Mouse (Mus musculus) lung, embryonic 15.5 days (tissue): Measurements from ENCODE around the gene Zfp512b. TPM values are rescaled to one million over a fixed set of nuclear protein-coding genes. Genes with fewer than 3 reads are reported as not detected.

Source experiments
- ATAC-seq: fragments of 200-750 bp; cut with Nextera tagmentation; 2 replicates; pipeline ENCODE4 v1.8.0; 2017; ENCODE audit warnings: moderate number of reproducible peaks, borderline replicate concordance; ENCODE audit not compliant: low FRiP score, low TSS enrichment; ENCODE audit errors: extremely low read depth
- H3K27ac ChIP-seq: fragments of 300-500 bp; sonication (generic); 2 replicates; pipeline ENCODE4 v1.5.1; 2015; ENCODE audit warnings: moderate library complexity, mild to moderate bottlenecking, inconsistent platforms
- H3K27me3 ChIP-seq: fragments of 300-500 bp; sonication (generic); 2 replicates; pipeline ENCODE4 v1.6.1; 2015; ENCODE audit warnings: inconsistent platforms
- H3K36me3 ChIP-seq: fragments of 300-500 bp; sonication (generic); 2 replicates; pipeline ENCODE4 v1.6.1; 2015; ENCODE audit warnings: inconsistent platforms
- H3K4me1 ChIP-seq: fragments of 300-500 bp; sonication (generic); 2 replicates; pipeline ENCODE4 v1.6.1; 2015; ENCODE audit warnings: inconsistent platforms
- H3K4me2 ChIP-seq: fragments of 300-500 bp; sonication (generic); 2 replicates; pipeline ENCODE4 v1.6.1; 2015; ENCODE audit warnings: inconsistent platforms, mild to moderate bottlenecking, moderate library complexity
- H3K4me3 ChIP-seq: fragments of 300-500 bp; sonication (generic); 2 replicates; pipeline ENCODE4 v1.5.1; 2015; ENCODE audit warnings: mild to moderate bottlenecking, inconsistent platforms
- H3K9ac ChIP-seq: fragments of 300-500 bp; sonication (generic); 2 replicates; pipeline ENCODE4 v1.6.1; 2015; ENCODE audit warnings: inconsistent platforms
- H3K9me3 ChIP-seq: fragments of 300-500 bp; sonication (generic); 2 replicates; pipeline ENCODE4 v1.6.1; 2016; ENCODE audit warnings: inconsistent platforms
- WGBS: fragments of 180-500 bp; shearing (Covaris S2); methylation state at CpG from one replicate; pipeline ENCODE4 v1.1.7; 2015; 5-methylcytosine and 5-hydroxymethylcytosine counted together
- microRNA-seq: library from miRNA; unstranded; fragments of <30 nt; microRNA quantifications from one replicate; pipeline ENCODE4, GENCODE M21; 2016
- polyA plus RNA-seq: library from polyadenylated mRNA; unstranded; fragments of >200 nt; fragmentation: Nextera tagmentation; extraction: Ambion mirVana; gene quantifications from 2 replicates; pipeline ENCODE4 v1.2.1, GENCODE M21; 2015

Zfp512b gene
- polyA plus RNA-seq, 1 experiment from 2014 or later = 52.3 TPM

- 95% methylated on average over 3 of the region's 3 CpGs for WGBS
- Histone ChIP-seq H3K9ac (no peak overlapping the region), H3K4me3 (no peak overlapping the region), H3K4me1 (peaks cover 2% of the 10 kb centered on the region; the same call in 1 of the 2 replicates), H3K9me3 (0 out of 2 replicates have a peak, but pooled peaks cover 4% of the 10 kb centered on the region), H3K4me2 (no peak overlapping the region), H3K27me3 (no peaks in the 10 kb centered on the region), H3K36me3 (peaks cover 24% of the 10 kb centered on the region; the same call in 1 of the 2 replicates), H3K27ac (no peak overlapping the region)
- ATAC-seq = no peak
These were observed 60.0 kb downstream of the Zfp512b start for GRCm38 (mm10) chr2:181532589-181532988.

Small RNAs within 50 kb of the gene (microRNA-seq; reads per million reads assigned to microRNA genes)
- gene Mir7006 = not detected

Other genes starting within 250 kb of the Zfp512b start
- gene Zgpat, start 227.9 kb downstream of the Zfp512b start, polyA plus RNA-seq = 39.0 and 40.7 TPM in 2 replicates
- 61.8 and 66.7 TPM in 2 replicates for gene Arfrp1, start 227.4 kb downstream of the Zfp512b start, polyA plus RNA-seq
- 20.8 and 21.9 TPM in 2 replicates for gene Lime1, start 212.7 kb downstream of the Zfp512b start, polyA plus RNA-seq
- 12.5 and 14.6 TPM in 2 replicates for gene Zbtb46, start 133.4 kb downstream of the Zfp512b start, polyA plus RNA-seq
- 0.24 and 0.26 TPM in 2 replicates for gene Abhd16b, start 99.6 kb downstream of the Zfp512b start, polyA plus RNA-seq
- gene Tpd52l2, start 95.7 kb downstream of the Zfp512b start, polyA plus RNA-seq = 155 and 160 TPM in 2 replicates
- gene Dnajc5, start 72.3 kb downstream of the Zfp512b start, polyA plus RNA-seq = 84.8 and 87.4 TPM in 2 replicates
- gene Uckl1, start 7.9 kb downstream of the Zfp512b start, polyA plus RNA-seq = 41.4 and 51.2 TPM in 2 replicates
- gene Prpf6, start 935 bp downstream of the Zfp512b start, polyA plus RNA-seq = 60.8 and 61.9 TPM in 2 replicates
- gene Samd10, start 6.4 kb upstream of the Zfp512b start, polyA plus RNA-seq = 29.7 and 30.1 TPM in 2 replicates
- not detected in 2 replicates for gene Gm29797, start 64.2 kb upstream of the Zfp512b start, polyA plus RNA-seq
- 65.3 and 70.3 TPM in 2 replicates for gene Sox18, start 78.8 kb upstream of the Zfp512b start, polyA plus RNA-seq
- 23.2 and 23.7 TPM in 2 replicates for gene Tcea2, start 87.5 kb upstream of the Zfp512b start, polyA plus RNA-seq
- 72.3 and 72.5 TPM in 2 replicates for gene Rgs19, start 101.2 kb upstream of the Zfp512b start, polyA plus RNA-seq
- gene Lkaaear1, start 105.6 kb upstream of the Zfp512b start, polyA plus RNA-seq = not detected in 2 replicates
- gene Oprl1, start 122.2 kb upstream of the Zfp512b start, polyA plus RNA-seq = 0.92 and 0.93 TPM in 2 replicates
- 0.06 and 0.19 TPM in 2 replicates for gene Myt1, start 170.5 kb upstream of the Zfp512b start, polyA plus RNA-seq
- 30.2 and 32.4 TPM in 2 replicates for gene Pcmtd2, start 245.1 kb upstream of the Zfp512b start, polyA plus RNA-seq